Mouse (Mus musculus) embryonic facial prominence, embryonic 12.5 days (tissue): ENCODE measurements around the gene Dut. TPM values are rescaled to one million over a fixed set of nuclear protein-coding genes. Genes with fewer than 3 reads are reported as not detected.

Experiments used
- polyA plus RNA-seq: library from polyadenylated mRNA; unstranded; fragments of >200 nt; fragmentation: Nextera tagmentation; extraction: Ambion mirVana; gene quantifications from 2 replicates; pipeline ENCODE4 v1.2.1, GENCODE M21; 2016

The Dut gene
- polyA plus RNA-seq, 1 experiment from 2014 or later, result 167 TPM

Other genes starting within 250 kb of the Dut start
- gene Slc24a5, start 179.1 kb upstream of the Dut start, polyA plus RNA-seq, result 5.0 and 6.3 TPM in 2 replicates
- gene Myef2, start 123.5 kb upstream of the Dut start, polyA plus RNA-seq, result 139 and 150 TPM in 2 replicates
- not detected in 2 replicates for gene Ctxn2, start 110.5 kb upstream of the Dut start, polyA plus RNA-seq
- gene Slc12a1, start 94.7 kb upstream of the Dut start, polyA plus RNA-seq, result 0.04 TPM in 1 of 2 replicates, not detected in the other